Mouse (Mus musculus): ENCODE results near the gene Tbx1. TPM values are rescaled to one million over a fixed set of nuclear protein-coding genes. Genes with fewer than 3 reads are reported as not detected.
"Not testable (repeated sequence)": the region's sequence is repeated elsewhere in the genome, so short reads cannot be mapped to it uniquely, and the experiment has no call there.

Gene Tbx1
- polyA plus RNA-seq, 1 experiment from 2014 or later: 6.4 TPM

- Histone ChIP-seq H3K4me1 (no peaks in the 10 kb centered on the region), H3K27ac (no peak overlapping the region), H3K27me3 (no peaks in the 10 kb centered on the region), H3K4me2 (no peak overlapping the region), H3K9ac (no peak overlapping the region), H3K36me3 (no peaks in the 10 kb centered on the region), H3K9me3 (no peaks in the 10 kb centered on the region), H3K4me3 (no peak overlapping the region)
- no peak for ATAC-seq (ENCODE audit: insufficient number of reproducible peaks, low FRiP score, low TSS enrichment, low read depth)
- WGBS: 83% methylated on average over 3 of the region's 3 CpGs
Measured at GRCm38 (mm10) chr16:18537407-18537990, 53.0 kb downstream of the Tbx1 start.

GRCm38 (mm10) chr16:18533061-18533460, 57.4 kb downstream of the Tbx1 start:
- not testable (repeated sequence) for H3K4me3 ChIP-seq, H3K9ac ChIP-seq, H3K4me2 ChIP-seq, H3K9me3 ChIP-seq, H3K36me3 ChIP-seq, H3K27ac ChIP-seq, H3K4me1 ChIP-seq, H3K27me3 ChIP-seq
- ATAC-seq (ENCODE audit: insufficient number of reproducible peaks, low FRiP score, low TSS enrichment, low read depth): peak; percentile 100
- WGBS: 91% methylated on average over 7 of the region's 7 CpGs

Other genes starting within 250 kb of the Tbx1 start
- 29.6 and 33.3 TPM in 2 replicates for gene Tango2, start 242.6 kb downstream of the Tbx1 start, polyA plus RNA-seq (2015; fragmentation: Nextera tagmentation; extraction: Ambion mirVana)
- gene Arvcf, start 242.5 kb downstream of the Tbx1 start, polyA plus RNA-seq (2015; fragmentation: Nextera tagmentation; extraction: Ambion mirVana): 25.3 and 25.8 TPM in 2 replicates
- 16.5 and 16.8 TPM in 2 replicates for gene Txnrd2, start 164.3 kb downstream of the Tbx1 start, polyA plus RNA-seq (2015; fragmentation: Nextera tagmentation; extraction: Ambion mirVana)
- 119 and 127 TPM in 2 replicates for gene Comt, start 163.8 kb downstream of the Tbx1 start, polyA plus RNA-seq (2015; fragmentation: Nextera tagmentation; extraction: Ambion mirVana)
- gene Gnb1l, start 92.0 kb downstream of the Tbx1 start, polyA plus RNA-seq (2015; fragmentation: Nextera tagmentation; extraction: Ambion mirVana): 20.5 and 20.9 TPM in 2 replicates
- 3.4 and 4.2 TPM in 2 replicates for gene Rtl10, start 91.8 kb downstream of the Tbx1 start, polyA plus RNA-seq (2015; fragmentation: Nextera tagmentation; extraction: Ambion mirVana)
- 3.0 and 3.4 TPM in 2 replicates for gene Gp1bb, start 31.7 kb upstream of the Tbx1 start, polyA plus RNA-seq (2015; fragmentation: Nextera tagmentation; extraction: Ambion mirVana)
- 5.5 and 6.9 TPM in 2 replicates for gene Gm49601, start 35.8 kb upstream of the Tbx1 start, polyA plus RNA-seq (2015; fragmentation: Nextera tagmentation; extraction: Ambion mirVana)
- 59.4 and 62.8 TPM in 2 replicates for gene Sept5, start 39.3 kb upstream of the Tbx1 start, polyA plus RNA-seq (2015; fragmentation: Nextera tagmentation; extraction: Ambion mirVana)
- gene Cldn5, start 186.2 kb upstream of the Tbx1 start, polyA plus RNA-seq (2015; fragmentation: Nextera tagmentation; extraction: Ambion mirVana): 32.3 and 38.0 TPM in 2 replicates
- gene Ufd1, start 221.1 kb upstream of the Tbx1 start, polyA plus RNA-seq (2015; fragmentation: Nextera tagmentation; extraction: Ambion mirVana): 95.2 and 96.8 TPM in 2 replicates
- 32.8 and 39.9 TPM in 2 replicates for gene Cdc45, start 221.3 kb upstream of the Tbx1 start, polyA plus RNA-seq (2015; fragmentation: Nextera tagmentation; extraction: Ambion mirVana)
- gene 2510002D24Rik, start 245.9 kb upstream of the Tbx1 start, polyA plus RNA-seq (2015; fragmentation: Nextera tagmentation; extraction: Ambion mirVana): 40.2 and 43.6 TPM in 2 replicates
- not detected in 2 replicates for gene Gm28539, start 245.9 kb upstream of the Tbx1 start, polyA plus RNA-seq (2015; fragmentation: Nextera tagmentation; extraction: Ambion mirVana)

Measured in limb, embryonic 15.5 days (tissue).